ENCODE assay signal across 9 mouse cellular contexts in genomic region chr13:98208842-98209241, GRCm38 (mm10). TPM values are rescaled to one million over a fixed set of nuclear protein-coding genes. Genes with fewer than 3 reads are reported as not detected.
DNase-seq lines count a peak whose midpoint lies in the region; ATAC-seq and TF ChIP-seq lines count a peak whose summit lies in the region.
"Had no signal": no experiment of that assay in that cellular context is flagged by ENCODE, and none has a peak within 500 bp of the region (broad histone marks: within the 10 kb centered on the region; RNA-seq: fewer than 3 reads in every experiment).

No protein-coding gene starts in this region.

- TF ChIP-seq CTCF in thymus, adult 2 months (IDR thresholded peaks at IDR 0.05; ENCODE audit: borderline replicate concordance, control insufficient read depth, extremely low read depth, insufficient read depth, low read length, poor library complexity): no peak

- peak; percentile 52 for DNase-seq in hindbrain, embryonic 11.5 days (ENCODE audit: low spot score)
- DNase-seq in hindbrain, embryonic 14.5 days (ENCODE audit: low spot score): no peak
- DNase-seq in thymus, adult 2 months: peak; percentile 25
- no peak for DNase-seq in thymus, adult 18-20 months
- DNase-seq in limb, embryonic 14.5 days (ENCODE audit: low spot score): peak; percentile 22
- DNase-seq in adrenal gland, adult (ENCODE audit: inconsistent age in 2 of 2, low spot score in 1 of 2): no peak
- DNase-seq in liver, embryonic 11.5 days (ENCODE audit: low spot score): no peak
- DNase-seq in heart, adult 8-10 months (ENCODE audit: low spot score): no peak

- H3K27ac ChIP-seq in hindbrain, embryonic 11.5 days (ENCODE audit: low read depth, low read length): no peak overlapping the region
- H3K27ac ChIP-seq in hindbrain, embryonic 14.5 days: no peak overlapping the region
- H3K27ac ChIP-seq in thymus, adult 2 months (ENCODE audit: control insufficient read depth, insufficient read depth, low read length): no peak overlapping the region
- no peak overlapping the region for H3K27ac ChIP-seq in limb, embryonic 14.5 days (replicated peaks; ENCODE audit: low read depth, low read length)
- H3K27ac ChIP-seq in liver, embryonic 11.5 days (ENCODE audit: low read depth, low read length): no peak overlapping the region
- H3K27ac ChIP-seq: limb, embryonic 13.5 days had no signal

- H3K9ac ChIP-seq in hindbrain, embryonic 11.5 days (ENCODE audit: low read depth, low read length): no peak overlapping the region
- H3K9ac ChIP-seq in hindbrain, embryonic 14.5 days: no peak overlapping the region
- no peak overlapping the region for H3K9ac ChIP-seq in limb, embryonic 14.5 days (ENCODE audit: low read depth, low read length, severe bottlenecking)
- no peak overlapping the region for H3K9ac ChIP-seq in liver, embryonic 11.5 days (ENCODE audit: low read depth, low read length)
- H3K9ac ChIP-seq: limb, embryonic 13.5 days had no signal

- TF ChIP-seq POLR2A in thymus, adult 2 months (IDR thresholded peaks at IDR 0.05; ENCODE audit: control insufficient read depth, extremely low read depth, insufficient read depth, low read length, poor library complexity): no peak
- no peak for TF ChIP-seq POLR2A in limb, embryonic 14.5 days (IDR thresholded peaks at IDR 0.05; ENCODE audit: borderline replicate concordance, extremely low read depth, insufficient read depth, insufficient read length)

- H3K36me3 ChIP-seq in hindbrain, embryonic 11.5 days (ENCODE audit: control insufficient read depth, insufficient read depth, low read length): no peaks in the 10 kb centered on the region
- no peaks in the 10 kb centered on the region for H3K36me3 ChIP-seq in hindbrain, embryonic 14.5 days (replicated peaks; ENCODE audit: control insufficient read depth, insufficient read depth)
- no peaks in the 10 kb centered on the region for H3K36me3 ChIP-seq in thymus, adult 2 months (ENCODE audit: control insufficient read depth, insufficient read depth, low read length)
- no peaks in the 10 kb centered on the region for H3K36me3 ChIP-seq in limb, embryonic 14.5 days (ENCODE audit: control insufficient read depth, insufficient read depth, low read length)
- no peaks in the 10 kb centered on the region for H3K36me3 ChIP-seq in liver, embryonic 11.5 days (ENCODE audit: control insufficient read depth, insufficient read depth, low read length)
- H3K36me3 ChIP-seq: limb, embryonic 13.5 days had no signal

- no peaks in the 10 kb centered on the region for H3K9me3 ChIP-seq in hindbrain, embryonic 11.5 days (ENCODE audit: control insufficient read depth, low read length)
- no peaks in the 10 kb centered on the region for H3K9me3 ChIP-seq in hindbrain, embryonic 14.5 days (ENCODE audit: control insufficient read depth, low read length)
- no peaks in the 10 kb centered on the region for H3K9me3 ChIP-seq in limb, embryonic 14.5 days (ENCODE audit: control insufficient read depth, low read length)
- no peaks in the 10 kb centered on the region for H3K9me3 ChIP-seq in liver, embryonic 11.5 days (ENCODE audit: control insufficient read depth, low read length)
- H3K9me3 ChIP-seq: limb, embryonic 13.5 days had no signal

- H3K4me3 ChIP-seq in hindbrain, embryonic 11.5 days (ENCODE audit: low read depth, low read length): no peak overlapping the region
- H3K4me3 ChIP-seq in hindbrain, embryonic 14.5 days (replicated peaks; ENCODE audit: low read length): no peak overlapping the region
- H3K4me3 ChIP-seq in thymus, adult 2 months (ENCODE audit: control insufficient read depth, insufficient read depth, low read length): no peak overlapping the region
- H3K4me3 ChIP-seq in limb, embryonic 14.5 days (replicated peaks; ENCODE audit: low read length): no peak overlapping the region
- H3K4me3 ChIP-seq in liver, embryonic 11.5 days (ENCODE audit: low read depth, low read length): no peak overlapping the region
- H3K4me3 ChIP-seq: limb, embryonic 13.5 days had no signal

- H3K4me1 ChIP-seq in hindbrain, embryonic 11.5 days (replicated peaks; ENCODE audit: control insufficient read depth, insufficient read depth, low read length): peaks cover 7% of the 10 kb centered on the region; the same call in 1 of the 2 replicates
- H3K4me1 ChIP-seq in hindbrain, embryonic 14.5 days (replicated peaks; ENCODE audit: control insufficient read depth, insufficient read depth, low read length): 0 out of 2 replicates have a peak, but pooled peaks cover 5% of the 10 kb centered on the region
- H3K4me1 ChIP-seq in thymus, adult 2 months (replicated peaks; ENCODE audit: control insufficient read depth, insufficient read depth, low read length): 0 out of 2 replicates have a peak, but pooled peaks cover 5% of the 10 kb centered on the region
- H3K4me1 ChIP-seq in limb, embryonic 14.5 days (ENCODE audit: control insufficient read depth, insufficient read depth, low read length): peaks cover 2% of the 10 kb centered on the region; the same call in 1 of the 2 replicates
- H3K4me1 ChIP-seq in liver, embryonic 11.5 days (replicated peaks; ENCODE audit: control insufficient read depth, insufficient read depth, low read length): no peaks in the 10 kb centered on the region

- H3K27me3 ChIP-seq in hindbrain, embryonic 11.5 days (ENCODE audit: control insufficient read depth, insufficient read depth, low read length): no peaks in the 10 kb centered on the region
- peaks cover 4% of the 10 kb centered on the region; the same call in 1 of the 2 replicates for H3K27me3 ChIP-seq in hindbrain, embryonic 14.5 days (ENCODE audit: control insufficient read depth, insufficient read depth, low read length)
- H3K27me3 ChIP-seq in thymus, adult 2 months (ENCODE audit: control insufficient read depth, insufficient read depth, low read length): peaks cover 4% of the 10 kb centered on the region; the same call in 1 of the 2 replicates
- no peaks in the 10 kb centered on the region for H3K27me3 ChIP-seq in limb, embryonic 14.5 days (ENCODE audit: control insufficient read depth, insufficient read depth, low read length)
- peaks cover 23% of the 10 kb centered on the region for H3K27me3 ChIP-seq in liver, embryonic 11.5 days (replicated peaks; ENCODE audit: control insufficient read depth, insufficient read depth, low read length)

- H3K4me2 ChIP-seq in hindbrain, embryonic 11.5 days (replicated peaks; ENCODE audit: low read depth, low read length): no peak overlapping the region
- H3K4me2 ChIP-seq in hindbrain, embryonic 14.5 days (replicated peaks): no peak overlapping the region
- H3K4me2 ChIP-seq in limb, embryonic 14.5 days (replicated peaks; ENCODE audit: low read depth, low read length, severe bottlenecking): no peak overlapping the region
- H3K4me2 ChIP-seq in liver, embryonic 11.5 days: no peak overlapping the region
- H3K4me2 ChIP-seq: limb, embryonic 13.5 days had no signal

- no peak for ATAC-seq in hindbrain, embryonic 11.5 days (ENCODE audit: low FRiP score)
- no peak for ATAC-seq in hindbrain, embryonic 14.5 days (ENCODE audit: low FRiP score)
- 0 out of 2 replicates have a peak, but pooled peaks have one; percentile 42 for ATAC-seq in limb, embryonic 14.5 days (ENCODE audit: low FRiP score, low read depth)
- no peak for ATAC-seq in liver, embryonic 11.5 days (replicated peaks; ENCODE audit: low FRiP score)

- WGBS in hindbrain, embryonic 11.5 days: 48% methylated on average over 9 of the region's 9 CpGs
- WGBS in hindbrain, embryonic 14.5 days: 42% methylated on average over 9 of the region's 9 CpGs
- WGBS in thymus, adult 2 months: 49% methylated on average over 9 of the region's 9 CpGs
- 32% methylated on average over 9 of the region's 9 CpGs for whole genome bisulfite sequencing in limb, embryonic 14.5 days
- 47% methylated on average over 9 of the region's 9 CpGs for WGBS in liver, embryonic 11.5 days

RNA-seq across cellular contexts. Expression of gene Arhgef28, which starts 2.6 kb away (rescaled TPM):
- 9.1 and 11.8 TPM in 2 replicates for polyA plus RNA-seq in hindbrain, embryonic 11.5 days (2014; fragmentation: Nextera tagmentation; extraction: Ambion mirVana)
- polyA plus RNA-seq in hindbrain, embryonic 14.5 days (2014; fragmentation: Nextera tagmentation; extraction: Ambion mirVana): 26.1 and 28.5 TPM in 2 replicates
- polyA plus RNA-seq in thymus, adult 2 months (2012; rRNA removed): 1.7 and 2.0 TPM in 2 replicates
- polyA plus RNA-seq in limb, embryonic 14.5 days (2012; rRNA removed): 8.1 and 10.7 TPM in 2 replicates
- 12.9 and 15.4 TPM in 2 replicates for polyA plus RNA-seq in limb, embryonic 14.5 days (2014; fragmentation: Nextera tagmentation; extraction: Ambion mirVana)
- 2.7 and 2.9 TPM in 2 replicates for polyA plus RNA-seq in liver, embryonic 11.5 days (2014; fragmentation: Nextera tagmentation; extraction: Ambion mirVana)
- 1 to 10 TPM; 4.6 to 6.7 (median 5.6) TPM for total RNA-seq in heart, adult 8-10 months (2022)

RNA-seq across cellular contexts. Expression of gene Utp15, which starts 54.0 kb away (rescaled TPM):
- 33.9 and 46.3 TPM in 2 replicates for polyA plus RNA-seq in hindbrain, embryonic 11.5 days (2014; fragmentation: Nextera tagmentation; extraction: Ambion mirVana)
- polyA plus RNA-seq in hindbrain, embryonic 14.5 days (2014; fragmentation: Nextera tagmentation; extraction: Ambion mirVana): 26.9 and 30.3 TPM in 2 replicates
- 11.3 and 12.9 TPM in 2 replicates for polyA plus RNA-seq in thymus, adult 2 months (2012; rRNA removed)
- 19.2 and 20.6 TPM in 2 replicates for polyA plus RNA-seq in limb, embryonic 14.5 days (2012; rRNA removed)
- polyA plus RNA-seq in limb, embryonic 14.5 days (2014; fragmentation: Nextera tagmentation; extraction: Ambion mirVana): 25.3 and 27.6 TPM in 2 replicates
- polyA plus RNA-seq in liver, embryonic 11.5 days (2014; fragmentation: Nextera tagmentation; extraction: Ambion mirVana): 46.1 and 49.9 TPM in 2 replicates
- total RNA-seq in heart, adult 8-10 months (2022): 1 to 10 TPM; 5.5 to 6.9 (median 5.9) TPM

RNA-seq across cellular contexts. Expression of gene Ankra2, which starts 54.0 kb away (rescaled TPM):
- 40.1 and 40.9 TPM in 2 replicates for polyA plus RNA-seq in hindbrain, embryonic 11.5 days (2014; fragmentation: Nextera tagmentation; extraction: Ambion mirVana)
- polyA plus RNA-seq in hindbrain, embryonic 14.5 days (2014; fragmentation: Nextera tagmentation; extraction: Ambion mirVana): 93.4 and 94.2 TPM in 2 replicates
- 15.3 and 18.9 TPM in 2 replicates for polyA plus RNA-seq in thymus, adult 2 months (2012; rRNA removed)
- 32.3 and 39.7 TPM in 2 replicates for polyA plus RNA-seq in limb, embryonic 14.5 days (2012; rRNA removed)
- polyA plus RNA-seq in limb, embryonic 14.5 days (2014; fragmentation: Nextera tagmentation; extraction: Ambion mirVana): 30.8 and 31.7 TPM in 2 replicates
- 19.4 and 20.2 TPM in 2 replicates for polyA plus RNA-seq in liver, embryonic 11.5 days (2014; fragmentation: Nextera tagmentation; extraction: Ambion mirVana)
- 10 to 100 TPM; 34.2 to 49.4 (median 44.5) TPM for total RNA-seq in heart, adult 8-10 months (2022)

Comparison
In these comparisons a context has a peak if more than half of its experiments do, and no peak if none do; other contexts are left out.
1. DNase-seq: peak in hindbrain, embryonic 11.5 days (single experiment), thymus, adult 2 months (single experiment) and limb, embryonic 14.5 days (single experiment); none in hindbrain, embryonic 14.5 days (single experiment), thymus, adult 18-20 months (0 of 2), adrenal gland, adult (0 of 2), liver, embryonic 11.5 days (single experiment) and heart, adult 8-10 months (single experiment).